Mouse (Mus musculus): Measurements from ENCODE around the gene Klk1b24. TPM values are rescaled to one million over a fixed set of nuclear protein-coding genes. Genes with fewer than 3 reads are reported as not detected.

The Klk1b24 gene
- total and polyA plus RNA-seq, 3 experiments = not detected

DNA sequence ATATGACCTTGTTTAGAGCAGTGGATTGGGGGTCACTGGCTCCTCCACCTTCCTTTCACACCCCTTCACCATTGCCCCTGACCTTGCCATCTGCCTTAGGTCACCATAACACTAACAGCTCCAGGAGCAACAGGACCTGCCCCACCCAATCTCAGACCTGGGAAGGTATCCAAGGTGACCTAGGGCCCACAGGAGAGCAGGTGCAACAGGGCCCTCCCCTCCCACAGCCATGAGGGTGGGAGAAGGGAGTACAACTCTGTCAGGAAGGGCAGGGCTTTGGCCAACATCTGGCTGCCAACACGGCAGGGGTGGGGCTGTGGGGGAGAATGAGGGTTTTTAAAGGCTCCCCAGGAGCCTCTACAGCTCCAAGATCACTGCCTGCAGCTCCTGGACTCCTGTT lies 37.0 kb downstream of the Klk1b24 start, which contains the start of gene Klk1:
Gene Klk1, plus strand, starts transcription at position 285 of the 400 bp plus-strand sequence.
- Histone ChIP-seq H3K9me3 (replicated peaks; ENCODE audit: low read length) (no peaks in the 10 kb centered on the region), H3K27me3 (replicated peaks) (peaks cover 48% of the 10 kb centered on the region), H3K9ac (ENCODE audit: insufficient read depth, low read depth) (no peak within 1 kb of the TSS), H3K4me1 (ENCODE audit: control insufficient read depth in 1 of 2, insufficient read depth in 2 of 2) (peaks cover 0 to 22% of the 10 kb centered on the region in 2 experiments; a peak in 2 of 4 replicates), H3K4me2 (ENCODE audit: insufficient read depth, low read depth, poor library complexity, severe bottlenecking) (no peak within 1 kb of the TSS), H3K27ac (ENCODE audit: insufficient read depth, low read depth) (no peak within 1 kb of the TSS), H3K36me3 (replicated peaks in 1 of 2; ENCODE audit: control insufficient read depth in 1 of 2, insufficient read depth in 1 of 2, low read length in 1 of 2) (no peaks in the 10 kb centered on the region), H3K79me2 (replicated peaks; ENCODE audit: control insufficient read depth, extremely low read depth, insufficient read depth, poor library complexity, severe bottlenecking) (no peaks in the 10 kb centered on the region), H3K4me3 (replicated peaks in 1 of 3; ENCODE audit: low read depth in 2 of 3, low read length in 2 of 3, poor library complexity in 1 of 3) (no peak within 1 kb of the TSS)
- dilution Hi-C loops (cut with MboI; ENCODE audit: extremely low pct_ligation_motif_present, extremely low pct_unique_long_range_greater_than_20kb, low sequenced_read_pairs) = no loop called here
- TF ChIP-seq MEF2A (IDR thresholded peaks at IDR 0.05; ENCODE audit: borderline replicate concordance, low read depth, low read length) = no peak
- TF ChIP-seq ZKSCAN1 (IDR thresholded peaks at IDR 0.05; ENCODE audit: borderline replicate concordance, low read depth, low read length) = no peak
- no peak for TF ChIP-seq CTCF (conservative IDR thresholded peaks at IDR 0.05 in 1 of 2, IDR thresholded peaks at IDR 0.05 in 1 of 2; ENCODE audit: low read depth in 2 of 2, low read length in 2 of 2)
- TF ChIP-seq GABPA (IDR thresholded peaks at IDR 0.05; ENCODE audit: insufficient replicate concordance, low read depth, low read length) = no peak
- no peak for TF ChIP-seq EP300 (IDR thresholded peaks at IDR 0.05; ENCODE audit: low read length)
- no peak for TF ChIP-seq USF1 (IDR thresholded peaks at IDR 0.05; ENCODE audit: low read depth, low read length)
- no peak for TF ChIP-seq ZNF384 (IDR thresholded peaks at IDR 0.05; ENCODE audit: low read depth, low read length)
- TF ChIP-seq IRF4 (IDR thresholded peaks at IDR 0.05; ENCODE audit: low read depth, low read length) = no peak
- TF ChIP-seq CHD2 (IDR thresholded peaks at IDR 0.05; ENCODE audit: low read length) = no peak
- TF ChIP-seq MYC (IDR thresholded peaks at IDR 0.05; ENCODE audit: low read depth, low read length) = no peak
- no peak for TF ChIP-seq TBP (conservative IDR thresholded peaks at IDR 0.05; ENCODE audit: low read depth, low read length)
- TF ChIP-seq ELF1 (IDR thresholded peaks at IDR 0.05; ENCODE audit: low read depth, low read length) = no peak
- DNase-seq (ENCODE audit: extremely low read depth) = no peak
- in situ Hi-C loops (cut with MboI; ENCODE audit: low pct_ligation_motif_present, low pct_unique_long_range_greater_than_20kb, low sequenced_read_pairs) = loop anchor here (10.0 kb wide), 1 partner anchor 290 kb away; the partner anchor contains the start of gene Klk15

DNA sequence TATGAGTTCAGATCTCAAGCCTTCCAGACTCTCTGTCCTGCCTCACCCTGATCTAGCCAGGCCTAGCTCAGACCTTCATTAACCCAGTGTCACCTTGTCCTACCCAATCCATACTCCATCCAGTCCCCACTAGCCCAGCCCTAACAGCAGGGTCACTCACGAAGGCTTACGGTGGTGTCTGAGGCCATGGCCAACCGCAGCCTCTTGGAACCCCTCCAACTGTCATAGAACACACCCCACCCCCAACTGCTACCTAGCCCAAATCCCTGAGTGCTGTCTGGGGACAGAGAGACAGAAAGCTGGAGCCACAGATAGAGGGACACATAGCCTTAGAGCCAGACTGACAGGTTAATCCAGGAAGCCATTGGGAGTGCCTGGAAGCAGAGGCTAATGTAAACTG lies 47.9 kb downstream of the Klk1b24 start, which contains the start of gene Gm36864:
Gene Gm36864, plus strand, starts transcription at position 269 of the 400 bp plus-strand sequence.
- in situ Hi-C loops (cut with MboI; ENCODE audit: low pct_ligation_motif_present, low pct_unique_long_range_greater_than_20kb, low sequenced_read_pairs) (no loop called here), dilution Hi-C loops (cut with MboI; ENCODE audit: extremely low pct_ligation_motif_present, extremely low pct_unique_long_range_greater_than_20kb, low sequenced_read_pairs) (no loop called here)
- Histone ChIP-seq H3K4me1 (ENCODE audit: control insufficient read depth in 1 of 2, insufficient read depth in 2 of 2) (0 out of 4 replicates have a peak, but pooled peaks cover 0 to 2% of the 10 kb centered on the region in 2 experiments), H3K4me3 (replicated peaks in 1 of 3; ENCODE audit: low read depth in 2 of 3, low read length in 2 of 3, poor library complexity in 1 of 3) (no peak within 1 kb of the TSS), H3K9me3 (replicated peaks; ENCODE audit: low read length) (no peaks in the 10 kb centered on the region), H3K36me3 (replicated peaks in 1 of 2; ENCODE audit: control insufficient read depth in 1 of 2, insufficient read depth in 1 of 2, low read length in 1 of 2) (no peaks in the 10 kb centered on the region), H3K79me2 (replicated peaks; ENCODE audit: control insufficient read depth, extremely low read depth, insufficient read depth, poor library complexity, severe bottlenecking) (no peaks in the 10 kb centered on the region), H3K4me2 (ENCODE audit: insufficient read depth, low read depth, poor library complexity, severe bottlenecking) (no peak within 1 kb of the TSS), H3K9ac (ENCODE audit: insufficient read depth, low read depth) (no peak within 1 kb of the TSS), H3K27me3 (replicated peaks) (peaks cover 16% of the 10 kb centered on the region), H3K27ac (ENCODE audit: insufficient read depth, low read depth) (no peak within 1 kb of the TSS)
- no peak for TF ChIP-seq NRF1 (IDR thresholded peaks at IDR 0.05; ENCODE audit: low read depth, low read length)
- no peak for TF ChIP-seq UBTF (IDR thresholded peaks at IDR 0.05; ENCODE audit: low read depth, low read length)
- no peak for TF ChIP-seq ZKSCAN1 (IDR thresholded peaks at IDR 0.05; ENCODE audit: borderline replicate concordance, low read depth, low read length)
- no peak for TF ChIP-seq TCF12 (IDR thresholded peaks at IDR 0.05; ENCODE audit: low read depth, low read length)
- no peak for TF ChIP-seq RCOR1 (conservative IDR thresholded peaks at IDR 0.05; ENCODE audit: low read depth, low read length)
- no peak for TF ChIP-seq EP300 (IDR thresholded peaks at IDR 0.05; ENCODE audit: low read length)
- no peak for TF ChIP-seq BHLHE40 (IDR thresholded peaks at IDR 0.05; ENCODE audit: low read depth, low read length)
- TF ChIP-seq TBP (conservative IDR thresholded peaks at IDR 0.05; ENCODE audit: low read depth, low read length) = no peak
- TF ChIP-seq HCFC1 (IDR thresholded peaks at IDR 0.05; ENCODE audit: low read depth, low read length) = no peak
- no peak for TF ChIP-seq E2F4 (IDR thresholded peaks at IDR 0.05; ENCODE audit: insufficient replicate concordance, low read depth, low read length)
- no peak for TF ChIP-seq USF2 (conservative IDR thresholded peaks at IDR 0.05; ENCODE audit: low read depth, low read length)
- no peak for TF ChIP-seq CHD1 (IDR thresholded peaks at IDR 0.05; ENCODE audit: low read depth, low read length)
- no peak for TF ChIP-seq SMC3 (IDR thresholded peaks at IDR 0.05; ENCODE audit: low read depth, low read length)
- TF ChIP-seq ZC3H11A (IDR thresholded peaks at IDR 0.05; ENCODE audit: low read depth, low read length) = no peak
- TF ChIP-seq ELF1 (IDR thresholded peaks at IDR 0.05; ENCODE audit: low read depth, low read length) = no peak
- no peak for TF ChIP-seq MYC (IDR thresholded peaks at IDR 0.05; ENCODE audit: low read depth, low read length)
- DNase-seq (ENCODE audit: extremely low read depth) = no peak
